Mouse (Mus musculus) forebrain, embryonic 13.5 days (tissue): ENCODE measurements around the gene Hist1h2ao. TPM values are rescaled to one million over a fixed set of nuclear protein-coding genes. Genes with fewer than 3 reads are reported as not detected.
"Not testable (repeated sequence)": the region's sequence is repeated elsewhere in the genome, so short reads cannot be mapped to it uniquely, and the experiment has no call there.

Experiments
- ATAC-seq: fragments of 200-750 bp; cut with Nextera tagmentation; 2 replicates; pipeline ENCODE4 v1.8.0; 2017
- H3K27ac ChIP-seq: fragments of 300-500 bp; sonication (generic); 2 replicates; pipeline ENCODE4 v1.5.1; 2015; ENCODE audit warnings: inconsistent platforms, mild to moderate bottlenecking, moderate library complexity
- H3K27me3 ChIP-seq: fragments of 300-500 bp; sonication (generic); 2 replicates; pipeline ENCODE4 v1.6.1; 2015; ENCODE audit warnings: mild to moderate bottlenecking, inconsistent platforms
- H3K36me3 ChIP-seq: fragments of 300-500 bp; sonication (generic); 2 replicates; pipeline ENCODE4 v1.6.1; 2015; ENCODE audit warnings: mild to moderate bottlenecking, inconsistent platforms; ENCODE audit not compliant: poor library complexity, severe bottlenecking
- H3K4me1 ChIP-seq: fragments of 300-500 bp; sonication (generic); 2 replicates; pipeline ENCODE4 v1.6.1; 2015; ENCODE audit warnings: inconsistent platforms
- H3K4me2 ChIP-seq: fragments of 300-500 bp; sonication (generic); 2 replicates; pipeline ENCODE4 v1.6.1; 2015; ENCODE audit warnings: inconsistent platforms, mild to moderate bottlenecking, moderate library complexity
- H3K4me3 ChIP-seq: fragments of 300-500 bp; sonication (generic); 2 replicates; pipeline ENCODE4 v1.5.1; 2015; ENCODE audit warnings: mild to moderate bottlenecking, inconsistent platforms
- H3K9ac ChIP-seq: fragments of 300-500 bp; sonication (generic); 2 replicates; pipeline ENCODE4 v1.6.1; 2015; ENCODE audit warnings: mild to moderate bottlenecking, inconsistent platforms
- H3K9me3 ChIP-seq: fragments of 300-500 bp; sonication (generic); replicated peaks from 2 replicates; pipeline ENCODE4 v1.6.1; 2016; ENCODE audit warnings: inconsistent platforms
- WGBS: fragments of 180-500 bp; shearing (Covaris S2); methylation state at CpG from one replicate; pipeline ENCODE4 v1.1.7; 2015; 5-methylcytosine and 5-hydroxymethylcytosine counted together
- polyA plus RNA-seq: library from polyadenylated mRNA; unstranded; fragments of >200 nt; fragmentation: Nextera tagmentation; extraction: Ambion mirVana; gene quantifications from 2 replicates; pipeline ENCODE4 v1.2.1, GENCODE M21; 2015

Gene Hist1h2ao
- polyA plus RNA-seq = 1.9 TPM in 1 of 2 replicates, not detected in the other

DNA sequence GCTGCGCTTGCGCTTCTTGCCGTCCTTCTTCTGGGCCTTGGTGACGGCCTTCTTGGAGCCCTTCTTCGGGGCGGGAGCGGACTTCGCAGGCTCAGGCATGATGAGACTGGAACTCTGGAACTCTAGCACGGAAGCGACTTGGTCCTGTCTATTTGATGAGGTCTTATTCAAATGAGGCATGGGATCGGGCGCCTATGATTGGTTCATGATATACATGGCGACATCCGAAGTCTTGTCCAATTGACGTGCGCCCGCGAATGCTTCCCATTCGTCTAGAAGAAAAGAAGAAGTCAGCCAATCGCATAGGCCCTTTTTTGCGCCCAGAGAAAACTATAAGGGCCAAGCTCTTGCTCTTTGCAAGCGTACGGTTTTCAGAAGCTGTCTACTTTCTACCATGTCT is at the start of gene Hist1h2ao, which contains the start of gene Hist1h2bq:
TSS of gene Hist1h2ao (plus strand) at position 393 of the 400 bp plus-strand sequence.
TSS of gene Hist1h2bq (minus strand) at position 125 of the 400 bp plus-strand sequence.
- H3K4me1 ChIP-seq, H3K36me3 ChIP-seq, H3K27ac ChIP-seq, H3K9ac ChIP-seq, H3K27me3 ChIP-seq, H3K4me2 ChIP-seq, H3K9me3 ChIP-seq, H3K4me3 ChIP-seq: not testable (repeated sequence)
- ATAC-seq = peak; percentile 99
- WGBS = no CpG with 5 or more reads among the region's 23 CpGs

DNA sequence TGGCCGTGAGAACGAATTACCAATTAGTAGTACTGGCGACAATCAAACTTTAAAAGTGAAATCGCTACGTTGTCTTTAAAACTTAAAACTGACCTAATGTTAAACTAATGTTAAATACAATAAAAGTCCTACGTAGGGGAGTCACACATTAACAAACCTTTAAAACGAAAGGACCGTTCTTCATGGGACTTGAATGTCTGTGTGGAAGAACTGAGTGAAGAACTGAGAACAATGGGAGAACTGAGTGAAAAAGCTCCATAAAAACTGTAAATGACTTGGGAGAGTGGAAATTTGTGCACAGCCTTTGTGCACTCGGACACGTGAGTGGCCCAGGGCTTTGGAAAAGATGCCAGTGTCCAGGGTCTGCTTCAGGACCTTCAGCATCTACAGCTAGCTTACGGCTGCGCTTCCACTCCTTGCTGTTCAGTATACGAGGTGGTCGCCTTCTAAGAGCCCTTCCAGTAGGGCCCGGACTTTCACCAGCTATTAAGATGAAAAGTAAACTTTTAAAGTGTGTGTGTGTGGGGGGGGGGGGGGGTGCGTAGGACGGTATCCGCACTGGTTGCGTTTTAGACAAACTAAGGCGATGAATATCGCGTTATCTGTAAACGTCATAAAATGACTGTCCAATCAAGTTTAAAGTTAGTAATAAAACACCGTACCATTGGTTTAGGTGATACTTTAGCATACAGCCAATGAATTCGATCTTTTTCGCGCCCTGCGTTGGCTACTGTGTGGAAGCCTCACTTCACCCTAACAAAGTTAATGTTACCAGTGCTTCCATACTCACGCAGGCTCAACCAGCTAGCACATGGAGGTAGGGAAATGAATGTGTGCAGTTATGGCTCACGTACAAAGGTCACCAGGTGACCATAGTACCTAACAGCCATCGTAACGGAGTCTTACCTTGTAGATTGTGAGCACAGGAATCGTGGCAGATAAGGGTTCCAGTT is 31.2 kb upstream of the Hist1h2ao start:
- ATAC-seq = peak; percentile 92
- Histone ChIP-seq H3K4me1 (peaks cover 40% of the 10 kb centered on the region), H3K4me3 (peak overlapping the region; percentile 53), H3K27ac (peak overlapping the region; percentile 97), H3K4me2 (peak overlapping the region; percentile 91), H3K36me3 (no peaks in the 10 kb centered on the region), H3K9me3 (no peaks in the 10 kb centered on the region), H3K27me3 (no peaks in the 10 kb centered on the region), H3K9ac (peak overlapping the region; percentile 92)
- WGBS = 2% methylated on average over 33 of the region's 33 CpGs

DNA sequence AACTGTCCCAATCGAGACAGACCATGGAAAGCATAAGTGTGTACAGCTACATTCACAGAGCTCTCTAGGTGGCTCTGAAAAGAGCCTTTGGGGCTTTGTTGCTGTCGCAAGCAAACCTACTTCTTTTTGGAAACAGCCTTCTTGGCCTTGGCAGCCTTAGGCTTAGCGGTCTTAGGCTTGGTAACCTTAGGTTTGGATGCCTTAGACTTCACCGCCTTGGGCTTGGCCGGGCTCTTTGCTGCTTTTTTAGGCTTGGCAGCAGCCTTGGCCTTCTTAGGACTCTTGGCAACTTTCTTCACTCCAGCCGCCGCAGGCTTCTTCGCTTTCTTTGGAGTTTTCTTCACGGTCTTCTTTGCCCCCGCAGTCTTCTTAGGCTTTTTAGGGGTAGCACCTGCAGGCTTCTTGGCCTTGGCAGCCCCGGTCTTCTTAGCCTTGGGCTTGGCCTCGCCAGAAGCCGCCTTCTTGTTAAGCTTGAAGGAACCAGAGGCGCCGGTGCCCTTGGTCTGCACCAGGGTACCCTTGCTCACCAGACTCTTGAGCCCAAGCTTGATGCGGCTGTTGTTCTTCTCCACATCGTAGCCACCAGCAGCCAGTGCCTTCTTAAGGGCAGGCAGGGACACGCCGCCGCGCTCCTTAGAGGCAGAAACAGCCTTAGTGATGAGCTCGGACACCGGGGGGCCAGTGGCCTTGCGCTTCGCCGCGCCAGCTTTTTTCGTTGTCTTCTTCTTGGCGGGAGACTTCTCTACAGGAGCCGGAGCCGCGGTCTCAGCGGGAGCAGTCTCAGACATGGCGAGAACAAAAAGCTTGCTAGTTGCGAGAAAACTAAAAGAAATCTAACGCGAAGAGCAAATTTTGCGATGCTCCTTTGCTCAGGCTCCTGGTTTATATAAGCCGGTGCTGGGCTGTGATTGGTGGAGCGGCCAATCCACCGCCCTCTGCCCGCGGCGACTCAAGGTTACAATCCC is 30.2 kb upstream of the Hist1h2ao start, which contains the start of gene Hist1h1b:
TSS of gene Hist1h1b (minus strand) at position 859 of the 965 bp plus-strand sequence.
- Histone ChIP-seq H3K4me2 (peak within 1 kb of the TSS; percentile 91), H3K9ac (peak within 1 kb of the TSS; percentile 92), H3K9me3 (no peaks in the 10 kb centered on the region), H3K27ac (peak within 1 kb of the TSS; percentile 97), H3K4me3 (peak within 1 kb of the TSS; percentile 53), H3K27me3 (no peaks in the 10 kb centered on the region), H3K36me3 (no peaks in the 10 kb centered on the region), H3K4me1 (peaks cover 45% of the 10 kb centered on the region)
- peak; percentile 21; the same call in 1 of the 2 replicates for ATAC-seq
- under 1% methylated on average over 44 of the region's 44 CpGs for WGBS

DNA sequence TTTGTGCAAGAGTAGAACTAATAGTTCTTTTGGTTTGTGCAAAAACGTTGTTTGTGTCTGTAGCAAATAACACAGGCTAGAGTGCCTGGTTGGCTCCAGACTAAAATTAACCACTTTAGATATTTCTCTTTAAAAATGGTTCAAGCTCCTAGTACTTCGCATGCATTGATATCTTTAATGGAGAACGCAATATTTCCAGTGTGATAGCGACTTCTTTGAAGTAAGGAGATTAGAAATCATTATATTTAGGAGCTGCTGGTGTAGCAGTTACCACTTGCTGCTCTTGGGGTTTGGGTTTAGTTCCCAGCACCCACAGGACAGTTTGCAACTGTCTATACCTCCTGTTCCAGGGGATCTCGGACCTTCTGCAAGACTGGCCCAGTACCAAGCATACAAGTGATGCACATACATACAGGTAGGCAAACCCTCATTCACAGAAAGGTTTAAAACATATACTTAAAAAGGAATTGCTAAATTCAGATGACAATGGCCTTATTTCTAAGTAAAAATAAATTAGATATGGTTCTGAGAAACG is 29.2 kb upstream of the Hist1h2ao start:
- Histone ChIP-seq H3K4me3 (peak overlapping the region; percentile 53), H3K27me3 (no peaks in the 10 kb centered on the region), H3K36me3 (no peaks in the 10 kb centered on the region), H3K9ac (peak overlapping the region; percentile 92; the same call in 1 of the 2 replicates), H3K4me2 (peak overlapping the region; percentile 91), H3K4me1 (peaks cover 52% of the 10 kb centered on the region), H3K27ac (peak overlapping the region; percentile 97), H3K9me3 (no peaks in the 10 kb centered on the region)
- no peak for ATAC-seq
- 51% methylated on average over 6 of the region's 6 CpGs for WGBS

DNA sequence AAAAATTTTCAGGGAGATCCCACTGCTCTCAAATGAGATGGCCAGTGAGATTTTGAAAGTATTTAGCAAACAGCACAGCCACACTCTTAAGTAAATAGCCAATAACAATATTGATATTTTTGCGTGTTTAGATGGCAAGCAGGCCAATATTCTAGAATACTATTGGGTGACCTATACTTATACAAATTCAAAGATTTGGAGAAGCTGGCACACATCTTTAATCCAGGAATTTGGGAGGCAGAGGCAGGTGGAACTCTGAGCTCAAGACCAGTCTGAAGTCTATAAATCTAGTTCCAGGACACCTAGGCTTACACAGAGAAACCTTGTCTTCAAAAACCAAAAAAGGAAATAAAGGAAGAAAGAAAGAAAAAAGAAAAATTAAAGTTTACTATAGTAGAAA is 28.6 kb upstream of the Hist1h2ao start:
- WGBS = 93% methylated on average over 1 of the region's 1 CpGs
- H3K9me3 ChIP-seq = no peaks in the 10 kb centered on the region
- H3K9ac ChIP-seq = no peak overlapping the region
- peaks cover 57% of the 10 kb centered on the region for H3K4me1 ChIP-seq
- H3K4me3 ChIP-seq = no peak overlapping the region
- no peak overlapping the region for H3K27ac ChIP-seq
- no peaks in the 10 kb centered on the region for H3K36me3 ChIP-seq
- H3K4me2 ChIP-seq = no peak overlapping the region
- ATAC-seq = no peak
- H3K27me3 ChIP-seq = no peaks in the 10 kb centered on the region

DNA sequence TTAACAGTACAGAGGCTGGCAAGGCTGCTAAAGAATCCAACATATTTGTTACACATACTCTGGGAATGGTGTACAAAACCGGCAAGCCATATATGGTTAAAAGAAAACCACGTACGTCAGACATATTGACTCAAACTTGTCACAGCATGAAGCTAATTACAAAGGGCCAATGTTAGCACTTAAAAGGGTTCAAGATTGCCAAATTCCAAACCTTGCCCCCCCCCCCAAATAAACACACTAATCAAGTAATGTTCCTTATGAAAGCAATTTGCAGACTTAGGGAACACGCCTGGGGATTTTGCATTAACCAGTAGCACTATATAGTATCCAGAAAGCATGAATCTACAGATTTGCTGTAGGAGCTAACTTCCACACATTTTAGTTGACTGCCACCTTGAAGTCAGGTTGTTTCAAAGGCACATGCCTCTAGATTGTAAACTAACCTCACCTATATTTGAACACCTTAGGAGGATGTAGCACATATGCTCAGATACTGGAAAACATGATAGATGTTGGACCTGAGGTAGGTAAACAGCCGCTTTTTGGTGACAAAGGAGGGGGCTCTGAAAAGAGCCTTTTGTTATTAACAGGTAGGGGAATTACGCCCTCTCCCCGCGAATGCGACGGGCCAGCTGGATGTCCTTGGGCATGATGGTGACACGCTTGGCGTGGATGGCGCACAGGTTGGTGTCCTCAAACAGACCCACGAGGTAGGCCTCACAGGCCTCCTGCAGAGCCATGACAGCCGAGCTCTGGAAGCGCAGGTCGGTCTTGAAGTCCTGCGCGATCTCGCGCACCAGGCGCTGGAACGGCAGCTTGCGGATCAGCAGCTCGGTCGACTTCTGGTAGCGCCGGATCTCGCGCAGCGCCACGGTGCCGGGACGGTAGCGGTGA is 27.7 kb upstream of the Hist1h2ao start:
- H3K36me3 ChIP-seq, H3K27me3 ChIP-seq, H3K9me3 ChIP-seq, ATAC-seq: not testable (repeated sequence)
- Histone ChIP-seq H3K4me3 (peak overlapping the region; percentile 46), H3K4me1 (peaks cover 57% of the 10 kb centered on the region), H3K4me2 (peak overlapping the region; percentile 76), H3K9ac (peak overlapping the region; percentile 79), H3K27ac (peak overlapping the region; percentile 93)
- under 1% methylated on average over 21 of the region's 35 CpGs for WGBS

DNA sequence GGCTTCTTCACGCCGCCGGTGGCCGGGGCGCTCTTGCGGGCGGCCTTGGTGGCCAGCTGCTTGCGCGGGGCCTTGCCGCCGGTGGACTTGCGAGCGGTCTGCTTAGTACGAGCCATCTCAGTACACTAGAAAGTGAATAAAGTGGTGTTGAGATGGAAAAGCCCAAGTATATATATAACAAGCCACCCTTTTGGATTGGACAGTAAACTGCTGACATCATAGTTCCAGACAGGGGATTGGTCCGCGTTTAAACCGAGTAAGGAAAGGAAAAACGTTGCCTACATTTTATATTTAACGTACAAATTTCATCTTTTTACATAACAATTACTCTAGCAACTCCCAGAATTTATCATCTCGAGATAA is 27.0 kb upstream of the Hist1h2ao start, which contains the start of gene Hist1h3i:
TSS of gene Hist1h3i (minus strand) at position 116 of the 363 bp plus-strand sequence.
- no peaks in the 10 kb centered on the region for H3K27me3 ChIP-seq
- peak within 1 kb of the TSS; percentile 76 for H3K4me2 ChIP-seq
- H3K36me3 ChIP-seq = no peaks in the 10 kb centered on the region
- H3K9ac ChIP-seq = peak within 1 kb of the TSS; percentile 79
- peak within 1 kb of the TSS; percentile 93 for H3K27ac ChIP-seq
- ATAC-seq = peak; percentile 84
- peak within 1 kb of the TSS; percentile 46 for H3K4me3 ChIP-seq
- peaks cover 58% of the 10 kb centered on the region for H3K4me1 ChIP-seq
- WGBS = 1% methylated on average over 19 of the region's 20 CpGs
- no peaks in the 10 kb centered on the region for H3K9me3 ChIP-seq

DNA sequence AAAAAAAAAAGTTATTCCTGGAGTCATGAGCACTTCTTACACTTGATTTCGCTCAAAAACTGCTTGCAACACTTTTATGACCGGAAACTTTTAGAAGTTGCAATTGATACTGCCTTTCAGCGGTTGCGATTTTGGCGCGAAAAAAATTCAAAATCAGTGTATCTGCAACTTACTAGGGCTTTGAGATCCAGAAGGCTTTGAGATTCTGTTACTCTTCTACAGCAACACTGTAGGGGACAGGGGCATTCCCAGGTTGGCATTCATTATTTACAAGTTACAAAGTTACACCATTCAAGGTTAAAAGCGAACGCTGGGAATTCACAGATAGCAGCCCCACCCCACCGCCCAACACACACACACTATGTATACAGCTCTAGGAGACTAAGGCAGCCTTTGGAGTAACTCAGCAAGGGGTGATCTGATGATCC is 26.5 kb upstream of the Hist1h2ao start:
- peak overlapping the region; percentile 83 for H3K27ac ChIP-seq
- H3K9ac ChIP-seq = peak overlapping the region; percentile 53
- no peaks in the 10 kb centered on the region for H3K27me3 ChIP-seq
- H3K4me3 ChIP-seq = peak overlapping the region; percentile 46
- ATAC-seq = no peak
- peaks cover 58% of the 10 kb centered on the region for H3K4me1 ChIP-seq
- H3K36me3 ChIP-seq = no peaks in the 10 kb centered on the region
- 3% methylated on average over 9 of the region's 9 CpGs for WGBS
- no peaks in the 10 kb centered on the region for H3K9me3 ChIP-seq
- peak overlapping the region; percentile 76 for H3K4me2 ChIP-seq

DNA sequence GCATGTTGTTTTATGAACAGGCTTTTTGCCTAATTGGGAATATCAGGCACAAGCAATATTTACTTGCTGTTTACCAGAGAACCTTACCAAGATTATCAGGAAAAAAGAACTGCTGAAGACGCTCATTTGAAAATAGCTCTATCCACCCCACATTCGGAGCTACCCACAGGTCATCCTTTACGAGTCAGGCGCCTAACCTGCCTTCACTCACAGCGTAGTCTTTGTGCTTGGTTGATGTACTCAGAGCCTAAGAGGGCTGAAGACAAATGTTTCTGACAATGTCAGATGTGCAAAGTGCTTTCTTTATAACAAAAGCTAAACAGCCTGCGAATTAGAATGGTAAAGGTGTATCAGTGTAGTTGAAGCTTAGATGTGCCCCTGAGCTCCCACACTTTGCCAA is 26.0 kb upstream of the Hist1h2ao start:
- H3K27me3 ChIP-seq = no peaks in the 10 kb centered on the region
- peak overlapping the region; percentile 83 for H3K27ac ChIP-seq
- H3K36me3 ChIP-seq = no peaks in the 10 kb centered on the region
- no peak for ATAC-seq
- peaks cover 59% of the 10 kb centered on the region for H3K4me1 ChIP-seq
- peak overlapping the region; percentile 76 for H3K4me2 ChIP-seq
- peak overlapping the region; percentile 53 for H3K9ac ChIP-seq
- WGBS = 17% methylated on average over 6 of the region's 6 CpGs
- H3K4me3 ChIP-seq = 0 out of 2 replicates have a peak overlapping the region, but pooled peaks have one; percentile 46
- H3K9me3 ChIP-seq = no peaks in the 10 kb centered on the region

DNA sequence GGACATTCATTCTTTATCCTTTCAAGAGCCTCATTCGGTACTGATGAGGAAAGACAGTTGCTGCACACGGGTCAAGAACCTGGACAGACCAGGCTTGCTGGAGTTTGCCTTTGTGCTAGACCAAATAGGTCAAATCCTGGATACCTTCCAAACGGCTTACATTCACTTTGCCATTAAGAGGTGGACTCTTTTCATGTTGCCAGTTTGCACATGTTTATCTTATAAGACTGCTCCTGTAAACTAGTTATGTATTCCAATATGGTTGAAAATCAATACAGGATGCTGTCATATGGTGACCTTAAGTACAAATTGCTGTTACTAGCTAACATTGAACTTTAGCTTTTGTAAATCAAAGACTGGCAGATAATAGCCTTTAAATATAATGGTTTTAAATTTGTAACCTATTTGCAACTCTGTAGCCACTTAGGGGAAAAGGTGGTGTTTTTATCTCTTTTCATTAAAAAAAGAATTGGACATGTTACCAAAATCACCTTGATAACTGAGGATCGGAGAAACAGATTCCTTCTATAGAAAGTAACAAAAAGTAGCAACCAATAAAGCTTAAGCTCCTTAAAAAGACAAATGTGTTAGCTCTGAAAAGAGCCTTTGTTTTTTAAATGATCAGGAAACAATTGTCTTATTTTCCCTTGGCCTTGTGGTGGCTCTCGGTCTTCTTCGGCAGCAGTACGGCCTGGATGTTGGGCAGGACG is 23.9 kb upstream of the Hist1h2ao start:
- Histone ChIP-seq H3K9me3 (no peaks in the 10 kb centered on the region), H3K27me3 (no peaks in the 10 kb centered on the region), H3K36me3 (no peaks in the 10 kb centered on the region), H3K27ac (peak overlapping the region; percentile 90), H3K4me2 (peak overlapping the region; percentile 62), H3K4me1 (peaks cover 51% of the 10 kb centered on the region), H3K4me3 (peak overlapping the region; percentile 39), H3K9ac (peak overlapping the region; percentile 69)
- WGBS = 3% methylated on average over 8 of the region's 8 CpGs
- no peak for ATAC-seq
